In genomic region chr3:69319061-69319720, GRCm38 (mm10) we compare ENCODE assay signal across 8 mouse cellular contexts. TPM values are rescaled to one million over a fixed set of nuclear protein-coding genes. Genes with fewer than 3 reads are reported as not detected.
DNase-seq lines count a peak whose midpoint lies in the region; ATAC-seq lines count a peak whose summit lies in the region.

No protein-coding gene starts in this region.

- WGBS in heart, embryonic 13.5 days: 76% methylated on average over 6 of the region's 6 CpGs
- 79% methylated on average over 6 of the region's 6 CpGs for WGBS in hindbrain, embryonic 13.5 days
- WGBS in midbrain, embryonic 11.5 days: 88% methylated on average over 6 of the region's 6 CpGs

- H3K9me3 ChIP-seq in heart, embryonic 13.5 days: no peaks in the 10 kb centered on the region
- no peaks in the 10 kb centered on the region for H3K9me3 ChIP-seq in hindbrain, embryonic 13.5 days
- H3K9me3 ChIP-seq in midbrain, embryonic 11.5 days (ENCODE audit: control insufficient read depth, low read length): no peaks in the 10 kb centered on the region

- no peak for ATAC-seq in heart, embryonic 13.5 days (ENCODE audit: extremely low read depth, insufficient number of reproducible peaks, low FRiP score, low TSS enrichment)
- ATAC-seq in hindbrain, embryonic 13.5 days (ENCODE audit: low FRiP score): no peak
- no peak for ATAC-seq in midbrain, embryonic 11.5 days (ENCODE audit: low FRiP score)

- H3K4me3 ChIP-seq in heart, embryonic 13.5 days: peak overlapping the region; percentile 70
- H3K4me3 ChIP-seq in hindbrain, embryonic 13.5 days: peak overlapping the region; percentile 83
- H3K4me3 ChIP-seq in midbrain, embryonic 11.5 days (ENCODE audit: low read depth, low read length): peak overlapping the region; percentile 76

- no peaks in the 10 kb centered on the region for H3K36me3 ChIP-seq in heart, embryonic 13.5 days
- H3K36me3 ChIP-seq in hindbrain, embryonic 13.5 days: no peaks in the 10 kb centered on the region
- no peaks in the 10 kb centered on the region for H3K36me3 ChIP-seq in midbrain, embryonic 11.5 days (ENCODE audit: control insufficient read depth, insufficient read depth, low read length)

- H3K9ac ChIP-seq in heart, embryonic 13.5 days: peak overlapping the region; percentile 93
- peak overlapping the region; percentile 92; the same call in 1 of the 2 replicates for H3K9ac ChIP-seq in hindbrain, embryonic 13.5 days
- H3K9ac ChIP-seq in midbrain, embryonic 11.5 days (ENCODE audit: low read length): peak overlapping the region; percentile 90; the same call in 1 of the 2 replicates

- DNase-seq in heart, postnatal 36 days: no peak
- DNase-seq in c-Kit-negative CD71-positive TER-119-positive erythroid progenitor cells, embryonic 14.5 days (ENCODE audit: low read depth, low spot score): peak; percentile 61
- no peak for DNase-seq in midbrain, embryonic 11.5 days (ENCODE audit: low spot score, missing footprints)
- DNase-seq in urinary bladder, postnatal 10 days (ENCODE audit: low spot score): no peak
- DNase-seq in adrenal gland, adult 8-10 months: no peak
- no peak for DNase-seq in spleen, adult 18-20 months

- H3K27me3 ChIP-seq in heart, embryonic 13.5 days (replicated peaks): no peaks in the 10 kb centered on the region
- H3K27me3 ChIP-seq in hindbrain, embryonic 13.5 days: no peaks in the 10 kb centered on the region
- H3K27me3 ChIP-seq in midbrain, embryonic 11.5 days (ENCODE audit: control insufficient read depth, insufficient read depth, low read length): peaks cover 3% of the 10 kb centered on the region; the same call in 1 of the 2 replicates

- peak overlapping the region; percentile 87 for H3K4me2 ChIP-seq in heart, embryonic 13.5 days
- peak overlapping the region; percentile 99 for H3K4me2 ChIP-seq in hindbrain, embryonic 13.5 days
- peak overlapping the region; percentile 85 for H3K4me2 ChIP-seq in midbrain, embryonic 11.5 days

- H3K27ac ChIP-seq in heart, embryonic 13.5 days (replicated peaks): no peak overlapping the region
- H3K27ac ChIP-seq in hindbrain, embryonic 13.5 days: no peak overlapping the region
- no peak overlapping the region for H3K27ac ChIP-seq in midbrain, embryonic 11.5 days (ENCODE audit: low read depth, low read length)

- H3K4me1 ChIP-seq in heart, embryonic 13.5 days: peaks cover 31% of the 10 kb centered on the region
- H3K4me1 ChIP-seq in hindbrain, embryonic 13.5 days (replicated peaks): peaks cover 45% of the 10 kb centered on the region
- H3K4me1 ChIP-seq in midbrain, embryonic 11.5 days (ENCODE audit: control insufficient read depth, insufficient read depth, low read length): peaks cover 17% of the 10 kb centered on the region

- intact Hi-C loops in heart, postnatal 36 days (cut with DNase I): loop anchor here (5.0 to 10.0 kb wide), 4 partner anchors 163 to 406 kb away; partner anchors contain the start of genes Kpna4 and Nmd3

RNA-seq across cellular contexts. Expression of gene Ppm1l, which starts 2.5 kb away (rescaled TPM):
- 7.4 TPM in 2 replicates for polyA plus RNA-seq in heart, embryonic 13.5 days (2015; fragmentation: Nextera tagmentation; extraction: Ambion mirVana)
- total RNA-seq in heart, postnatal 36 days (2021): 10 to 100 TPM; 23.4 to 26.3 TPM
- polyA plus RNA-seq in hindbrain, embryonic 13.5 days (2015; fragmentation: Nextera tagmentation; extraction: Ambion mirVana): 22.6 and 23.9 TPM in 2 replicates
- polyA plus RNA-seq in midbrain, embryonic 11.5 days (2014; fragmentation: Nextera tagmentation; extraction: Ambion mirVana): 16.3 and 17.0 TPM in 2 replicates
- total RNA-seq in adrenal gland, adult 8-10 months (2022): 10 to 100 TPM; 15.4 to 22.2 (median 19.6) TPM
